Mouse (Mus musculus): Measurements from ENCODE around the gene Slco3a1. TPM values are rescaled to one million over a fixed set of nuclear protein-coding genes. Genes with fewer than 3 reads are reported as not detected.
"Not testable (repeated sequence)": the region's sequence is repeated elsewhere in the genome, so short reads cannot be mapped to it uniquely, and the experiment has no call there.

Slco3a1 gene
- total RNA-seq, 1 experiment from 2014 or later = 1.8 TPM

GRCm38 (mm10) chr7:74417009-74417408 is 137.6 kb downstream of the Slco3a1 start:
- no peak for ATAC-seq (replicated peaks; ENCODE audit: insufficient number of reproducible peaks, low FRiP score, low TSS enrichment, poor library complexity, severe bottlenecking)

GRCm38 (mm10) chr7:74415241-74415640 is 139.3 kb downstream of the Slco3a1 start:
- ATAC-seq (replicated peaks; ENCODE audit: insufficient number of reproducible peaks, low FRiP score, low TSS enrichment, poor library complexity, severe bottlenecking) = no peak

GRCm38 (mm10) chr7:74413738-74414716 is 140.6 kb downstream of the Slco3a1 start:
- no peak for ATAC-seq (replicated peaks; ENCODE audit: insufficient number of reproducible peaks, low FRiP score, low TSS enrichment, poor library complexity, severe bottlenecking)

GRCm38 (mm10) chr7:74408601-74409323 is 145.8 kb downstream of the Slco3a1 start:
- no peak for ATAC-seq (replicated peaks; ENCODE audit: insufficient number of reproducible peaks, low FRiP score, low TSS enrichment, poor library complexity, severe bottlenecking)

GRCm38 (mm10) chr7:74407851-74408250 is 146.7 kb downstream of the Slco3a1 start:
- ATAC-seq (replicated peaks; ENCODE audit: insufficient number of reproducible peaks, low FRiP score, low TSS enrichment, poor library complexity, severe bottlenecking) = not testable (repeated sequence)

GRCm38 (mm10) chr7:74399729-74400128 is 154.9 kb downstream of the Slco3a1 start:
- ATAC-seq (replicated peaks; ENCODE audit: insufficient number of reproducible peaks, low FRiP score, low TSS enrichment, poor library complexity, severe bottlenecking) = no peak

- ATAC-seq (replicated peaks; ENCODE audit: insufficient number of reproducible peaks, low FRiP score, low TSS enrichment, poor library complexity, severe bottlenecking) = no peak
Observed at GRCm38 (mm10) chr7:74399154-74399553, 155.4 kb downstream of the Slco3a1 start.

- no peak for ATAC-seq (replicated peaks; ENCODE audit: insufficient number of reproducible peaks, low FRiP score, low TSS enrichment, poor library complexity, severe bottlenecking)
Observed at GRCm38 (mm10) chr7:74398326-74398725, 156.3 kb downstream of the Slco3a1 start.

- ATAC-seq (replicated peaks; ENCODE audit: insufficient number of reproducible peaks, low FRiP score, low TSS enrichment, poor library complexity, severe bottlenecking) = no peak
Observed at GRCm38 (mm10) chr7:74391451-74391873, 163.1 kb downstream of the Slco3a1 start.

GRCm38 (mm10) chr7:74389570-74389969 is 165.0 kb downstream of the Slco3a1 start:
- ATAC-seq (replicated peaks; ENCODE audit: insufficient number of reproducible peaks, low FRiP score, low TSS enrichment, poor library complexity, severe bottlenecking) = no peak

- no peak for ATAC-seq (replicated peaks; ENCODE audit: insufficient number of reproducible peaks, low FRiP score, low TSS enrichment, poor library complexity, severe bottlenecking)
Observed at GRCm38 (mm10) chr7:74386257-74386656, 168.3 kb downstream of the Slco3a1 start.

- ATAC-seq (replicated peaks; ENCODE audit: insufficient number of reproducible peaks, low FRiP score, low TSS enrichment, poor library complexity, severe bottlenecking) = no peak
Observed at GRCm38 (mm10) chr7:74383040-74383666, 171.4 kb downstream of the Slco3a1 start.

GRCm38 (mm10) chr7:74382286-74382685 is 172.3 kb downstream of the Slco3a1 start:
- ATAC-seq (replicated peaks; ENCODE audit: insufficient number of reproducible peaks, low FRiP score, low TSS enrichment, poor library complexity, severe bottlenecking) = no peak

- ATAC-seq (replicated peaks; ENCODE audit: insufficient number of reproducible peaks, low FRiP score, low TSS enrichment, poor library complexity, severe bottlenecking) = no peak
Observed at GRCm38 (mm10) chr7:74381881-74382281, 172.7 kb downstream of the Slco3a1 start.

GRCm38 (mm10) chr7:74381051-74381450 is 173.5 kb downstream of the Slco3a1 start:
- no peak for ATAC-seq (replicated peaks; ENCODE audit: insufficient number of reproducible peaks, low FRiP score, low TSS enrichment, poor library complexity, severe bottlenecking)

- no peak for ATAC-seq (replicated peaks; ENCODE audit: insufficient number of reproducible peaks, low FRiP score, low TSS enrichment, poor library complexity, severe bottlenecking)
Observed at GRCm38 (mm10) chr7:74377909-74378308, 176.7 kb downstream of the Slco3a1 start.

GRCm38 (mm10) chr7:74376397-74377044 is 178.1 kb downstream of the Slco3a1 start:
- no peak for ATAC-seq (replicated peaks; ENCODE audit: insufficient number of reproducible peaks, low FRiP score, low TSS enrichment, poor library complexity, severe bottlenecking)

- ATAC-seq (replicated peaks; ENCODE audit: insufficient number of reproducible peaks, low FRiP score, low TSS enrichment, poor library complexity, severe bottlenecking) = no peak
Observed at GRCm38 (mm10) chr7:74375174-74375957, 179.2 kb downstream of the Slco3a1 start.
